Mouse (Mus musculus) kidney, postnatal 14 days (tissue): Measurements from ENCODE around the gene Trpm8.
A peak's percentile ranks its signal among the peaks of the same experiment; 100 is the strongest.

Source experiments
- DNase-seq: peaks from one replicate; pipeline ENCODE4 v3.0.0; 2022; ENCODE audit warnings: mixed read lengths

Gene Trpm8

DNA sequence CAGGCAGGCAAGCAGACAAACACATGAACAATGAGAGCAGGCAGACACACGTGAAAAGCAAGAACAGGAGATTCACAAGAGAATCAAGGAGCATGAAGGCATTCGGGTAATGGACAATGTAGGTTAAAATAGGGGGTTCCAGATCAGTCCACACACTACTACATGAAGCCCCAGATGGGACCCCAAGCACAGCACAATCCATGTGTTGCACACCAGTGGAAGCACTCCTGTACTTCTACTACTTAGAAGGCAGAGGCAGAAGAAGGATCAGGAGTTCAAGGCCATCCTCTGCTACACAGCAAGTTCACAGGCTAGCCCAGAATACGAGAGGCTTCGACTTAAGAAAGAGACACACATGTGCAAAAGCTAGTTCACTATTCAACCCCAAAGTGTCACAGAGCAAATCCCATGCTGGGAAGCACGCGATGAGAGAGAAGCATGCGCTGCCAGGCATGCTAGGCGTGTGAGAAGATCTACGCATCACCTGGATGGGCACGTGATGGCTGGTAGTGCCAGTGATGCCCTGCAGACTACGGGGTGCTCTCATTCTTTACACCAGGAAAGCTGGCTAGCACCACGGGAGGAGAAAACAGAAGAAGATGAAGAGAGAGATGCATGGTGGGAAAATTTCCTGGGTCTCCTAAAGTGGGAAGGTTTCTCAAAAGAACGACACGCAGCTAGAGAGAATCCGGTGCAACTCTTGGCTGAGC is 8.8 kb downstream of the Trpm8 start:
- DNase-seq: peak; percentile 15

DNA sequence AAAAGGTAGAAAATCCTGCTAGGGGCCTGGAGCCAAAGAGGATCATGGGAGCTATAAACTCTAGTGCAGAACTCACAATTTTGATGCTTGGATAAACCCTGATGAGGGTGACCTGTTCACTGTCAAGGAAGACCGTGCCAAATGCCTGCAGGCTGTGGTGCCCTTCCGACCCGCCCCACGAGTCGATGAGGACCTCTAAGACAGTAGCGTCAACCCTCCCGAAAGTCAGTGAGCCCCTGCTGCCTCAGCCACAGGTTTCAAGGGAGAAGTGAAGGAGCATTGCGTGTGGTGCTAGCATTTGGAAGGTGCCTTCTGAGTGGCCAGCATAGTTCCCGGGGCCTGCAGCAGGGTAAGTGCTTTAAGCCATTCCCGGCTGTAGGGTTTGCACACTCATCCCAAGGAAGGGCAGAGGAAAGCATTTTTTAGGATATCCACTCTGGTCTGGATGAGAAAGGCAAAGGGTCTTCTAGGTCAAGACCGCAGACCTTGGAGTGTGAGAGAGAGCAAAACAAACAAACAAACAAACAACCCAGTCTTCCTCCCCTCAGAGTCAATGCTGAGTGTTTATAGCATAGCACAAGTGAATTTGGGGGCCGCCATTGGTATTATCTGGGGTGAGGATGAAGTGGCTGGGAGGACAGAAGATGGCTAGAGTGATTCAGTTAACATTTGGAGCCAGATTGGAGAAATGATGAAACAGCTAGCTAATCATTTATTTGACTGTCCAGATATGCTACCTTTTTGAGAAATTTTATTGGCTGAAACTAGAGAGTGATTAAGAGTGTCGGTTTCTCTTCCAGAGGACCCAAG is 9.6 kb downstream of the Trpm8 start:
- DNase-seq: no peak

DNA sequence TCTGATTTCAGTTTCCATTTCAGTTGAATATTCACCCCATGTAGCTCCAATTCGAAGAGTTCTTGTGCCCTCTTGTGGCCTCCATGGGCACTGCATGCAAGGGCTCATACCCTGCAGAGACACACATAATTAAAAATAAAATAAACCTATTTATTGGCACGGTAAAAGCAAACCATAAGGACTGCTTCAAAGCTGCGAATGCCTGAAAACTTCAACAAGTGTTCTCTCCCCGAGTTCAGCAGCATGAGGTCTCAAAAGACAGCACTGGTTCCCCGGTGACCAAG is 10.2 kb downstream of the Trpm8 start:
- peak; percentile 75 for DNase-seq

DNA sequence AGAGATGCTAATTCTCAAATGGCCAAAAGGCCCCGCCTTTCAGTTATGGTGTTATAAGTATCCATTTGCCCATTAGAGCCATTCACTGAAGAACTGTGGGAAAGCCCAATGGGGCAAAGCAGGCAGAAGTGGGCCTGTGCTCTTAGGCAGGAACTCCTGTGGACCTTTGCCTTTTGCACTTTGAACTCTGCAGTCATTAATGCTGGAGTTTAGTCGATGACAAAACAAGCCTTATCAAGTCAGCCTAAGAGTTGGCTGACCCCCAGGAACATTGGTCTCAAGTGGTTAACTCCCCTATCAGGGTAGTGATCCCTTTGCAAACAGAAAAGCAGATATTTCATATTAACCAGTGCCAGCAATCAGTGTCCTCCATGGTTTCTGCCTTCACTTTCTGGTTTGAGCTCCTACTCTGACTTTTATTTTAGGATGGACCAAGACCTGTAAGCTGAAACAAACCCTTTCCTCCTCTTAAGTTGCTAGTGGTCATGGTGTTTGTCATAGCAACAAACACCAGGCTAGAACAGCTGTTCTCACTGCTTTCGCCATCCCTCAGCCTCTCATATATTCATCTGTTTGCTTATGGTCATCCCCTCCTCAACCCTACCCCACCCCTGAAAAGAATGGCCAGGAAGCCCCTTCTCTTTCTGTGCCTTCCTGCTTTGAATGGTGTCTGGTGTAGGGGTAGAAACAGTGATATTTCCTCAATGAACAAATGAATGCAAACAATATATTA is 10.8 kb downstream of the Trpm8 start:
- peak; percentile 28 for DNase-seq

DNA sequence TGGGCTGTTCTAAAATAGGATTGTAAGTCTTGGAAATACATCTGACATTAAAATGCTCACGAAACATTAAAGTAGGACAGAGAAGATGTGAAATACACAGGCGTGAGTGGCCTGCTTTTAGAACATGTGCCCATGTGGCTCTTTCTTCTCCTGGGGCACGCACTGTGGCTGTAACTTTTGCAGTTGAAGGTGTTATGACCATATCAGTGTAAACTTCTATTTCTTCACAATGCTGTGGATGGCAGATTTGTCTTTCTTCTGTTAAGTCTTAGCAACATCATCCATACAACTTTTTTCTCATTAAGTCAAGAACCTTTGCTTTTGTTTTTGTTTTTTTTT is 11.3 kb downstream of the Trpm8 start:
- DNase-seq: no peak

DNA sequence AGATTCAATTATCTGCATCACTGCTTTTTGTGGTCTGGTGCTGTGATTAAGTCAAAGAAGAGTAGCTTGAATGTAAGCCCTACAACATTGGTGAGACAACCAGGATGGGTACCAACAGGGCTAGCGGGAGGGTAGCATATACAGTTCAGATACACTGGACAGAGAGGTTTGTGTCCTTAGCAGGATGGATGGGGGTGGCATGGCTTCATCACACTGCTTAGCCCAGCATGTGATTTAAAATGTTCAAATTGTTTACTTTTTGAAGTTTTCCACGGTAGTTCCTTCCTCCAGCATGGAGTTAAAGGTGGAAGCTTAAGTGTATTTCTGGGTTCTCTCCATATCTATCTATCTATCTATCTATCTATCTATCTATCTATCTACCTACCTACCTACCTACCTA is 11.7 kb downstream of the Trpm8 start:
- DNase-seq: no peak

DNA sequence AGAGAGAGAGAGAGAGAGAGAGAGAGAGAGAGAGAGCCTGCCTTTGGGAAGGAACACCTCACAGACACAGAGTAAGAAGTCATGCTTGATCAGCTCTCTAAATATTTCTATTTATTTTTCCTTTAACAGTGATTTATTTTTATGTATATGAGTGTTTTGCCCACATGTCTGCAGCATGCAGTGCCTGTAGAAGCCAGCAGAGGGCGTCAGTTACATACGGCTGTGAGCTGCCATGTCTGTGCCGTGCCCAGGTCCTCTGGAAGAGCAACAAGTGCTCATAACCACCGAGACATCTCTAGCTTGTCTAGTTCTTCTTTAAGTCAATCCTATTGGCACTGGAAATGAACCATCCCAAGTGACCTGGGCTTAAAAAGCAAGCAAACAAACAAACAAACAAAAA is 12.5 kb downstream of the Trpm8 start:
- peak; percentile 61 for DNase-seq

DNA sequence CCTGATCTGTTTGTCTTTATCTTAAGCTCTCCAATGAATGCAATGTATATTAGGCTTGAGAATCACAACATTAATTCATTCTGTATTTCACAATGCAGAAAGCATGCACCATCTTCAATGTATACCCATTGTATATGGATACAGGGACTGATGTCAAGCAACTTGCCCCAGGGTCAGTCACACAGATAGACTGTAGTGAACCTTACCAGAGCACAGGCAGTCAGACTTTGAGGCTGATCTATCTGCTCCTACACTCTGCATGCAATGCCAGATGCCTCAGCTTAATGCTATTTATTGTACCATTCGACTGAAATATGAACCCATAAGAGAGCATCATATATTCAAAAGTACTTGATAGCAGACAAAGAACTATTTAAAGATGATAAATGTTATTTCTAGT is 13.1 kb downstream of the Trpm8 start:
- no peak for DNase-seq

DNA sequence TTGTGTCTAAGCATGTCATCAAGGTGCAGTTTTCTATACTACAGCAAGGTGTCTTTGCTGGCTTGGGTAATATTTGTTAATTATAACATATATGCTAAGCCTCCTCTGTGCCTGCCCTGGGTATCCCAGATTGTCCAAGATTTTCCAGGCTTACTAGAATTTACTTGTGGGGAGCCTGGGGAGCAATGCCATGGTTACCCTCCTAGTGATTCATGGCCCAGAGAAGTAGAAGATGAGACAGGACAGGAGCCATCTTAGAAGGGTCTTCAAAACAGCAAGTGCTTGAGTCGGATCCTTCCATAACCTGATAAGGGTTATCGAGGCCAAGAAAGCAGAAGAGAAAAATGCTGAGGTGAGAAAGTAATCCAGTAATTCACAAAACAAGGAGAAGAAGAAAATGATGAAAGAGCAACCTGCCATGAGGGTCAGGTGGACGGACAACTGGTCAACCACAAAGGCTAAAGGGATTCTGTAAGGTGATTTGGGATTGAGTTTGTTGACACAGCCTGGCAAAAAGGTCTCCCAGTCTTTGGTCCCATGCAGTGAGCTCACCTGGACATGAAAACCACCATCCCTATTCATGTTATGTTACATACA is 14.0 kb downstream of the Trpm8 start:
- DNase-seq: no peak

DNA sequence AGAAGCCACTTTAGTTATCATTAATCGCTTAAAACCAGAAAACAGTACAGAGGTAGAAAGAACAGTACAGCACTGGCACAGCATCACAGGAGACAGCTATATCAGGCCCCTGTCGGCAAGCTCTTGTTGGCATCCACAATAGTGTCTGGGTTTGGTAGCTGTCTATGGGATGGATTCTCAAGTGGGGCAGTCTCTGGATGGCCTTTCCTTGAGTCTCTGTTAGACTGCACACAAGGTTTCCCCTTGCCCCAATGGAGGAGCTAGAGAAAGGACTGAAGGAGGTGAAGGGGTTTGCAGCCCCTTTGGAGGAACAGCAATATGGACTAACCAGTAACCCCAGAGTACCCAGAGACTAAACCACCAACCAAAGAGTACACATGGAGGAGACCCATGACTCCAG is 14.6 kb downstream of the Trpm8 start:
- DNase-seq: no peak

DNA sequence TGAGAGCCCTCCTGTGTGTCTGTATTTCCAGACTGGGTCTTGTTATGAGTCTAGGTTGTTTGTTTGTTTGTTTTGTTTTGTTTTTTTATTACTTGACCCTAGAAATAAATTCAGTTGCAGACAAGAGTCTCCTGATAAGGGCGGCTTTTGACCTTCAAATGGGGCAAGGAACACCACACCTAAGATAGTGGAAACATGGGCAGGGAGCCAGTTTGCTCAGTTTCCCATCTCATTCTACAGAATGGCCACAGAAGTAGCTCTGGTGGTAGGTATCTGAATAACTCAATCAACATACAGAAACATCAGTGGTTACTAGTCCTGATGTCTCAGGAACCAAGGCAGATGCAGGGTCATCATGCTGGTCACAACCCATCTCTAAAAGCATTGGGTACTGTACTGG is 17.2 kb downstream of the Trpm8 start:
- no peak for DNase-seq

DNA sequence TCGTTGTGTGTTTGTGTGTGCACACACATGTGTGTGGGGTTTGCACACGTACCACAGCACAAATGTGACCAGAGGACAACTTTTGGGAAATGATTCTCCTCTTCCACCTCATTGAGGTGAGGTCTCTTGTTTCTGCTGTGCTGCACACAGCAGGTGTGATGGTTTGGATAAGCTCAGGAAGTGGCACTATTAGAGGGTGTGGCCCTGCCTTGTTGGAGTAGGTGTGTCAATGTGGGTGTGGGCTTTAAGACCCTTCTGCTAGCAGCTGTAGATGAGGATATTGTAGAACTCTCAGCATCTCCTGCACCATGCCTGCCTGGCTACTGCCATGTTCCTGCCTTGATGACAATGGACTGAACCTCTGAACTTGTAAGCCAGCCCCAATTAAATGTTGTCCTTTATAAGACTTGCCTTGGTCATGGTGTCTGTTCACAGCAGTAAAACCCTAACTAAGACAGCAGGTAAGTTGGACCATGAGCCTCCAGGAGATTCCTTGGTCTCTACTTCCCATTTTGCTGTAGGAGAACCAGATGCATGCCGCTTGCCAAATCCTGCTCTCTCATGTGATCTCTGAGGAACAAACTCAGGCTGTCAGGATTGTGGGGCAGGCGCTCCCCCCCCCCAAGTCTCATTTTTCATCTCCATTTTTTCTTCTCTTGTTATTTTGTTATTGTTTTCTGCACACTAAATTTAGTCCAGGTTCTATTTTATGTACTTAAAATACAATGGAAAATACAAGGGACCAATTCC is 18.9 kb downstream of the Trpm8 start:
- no peak for DNase-seq

DNA sequence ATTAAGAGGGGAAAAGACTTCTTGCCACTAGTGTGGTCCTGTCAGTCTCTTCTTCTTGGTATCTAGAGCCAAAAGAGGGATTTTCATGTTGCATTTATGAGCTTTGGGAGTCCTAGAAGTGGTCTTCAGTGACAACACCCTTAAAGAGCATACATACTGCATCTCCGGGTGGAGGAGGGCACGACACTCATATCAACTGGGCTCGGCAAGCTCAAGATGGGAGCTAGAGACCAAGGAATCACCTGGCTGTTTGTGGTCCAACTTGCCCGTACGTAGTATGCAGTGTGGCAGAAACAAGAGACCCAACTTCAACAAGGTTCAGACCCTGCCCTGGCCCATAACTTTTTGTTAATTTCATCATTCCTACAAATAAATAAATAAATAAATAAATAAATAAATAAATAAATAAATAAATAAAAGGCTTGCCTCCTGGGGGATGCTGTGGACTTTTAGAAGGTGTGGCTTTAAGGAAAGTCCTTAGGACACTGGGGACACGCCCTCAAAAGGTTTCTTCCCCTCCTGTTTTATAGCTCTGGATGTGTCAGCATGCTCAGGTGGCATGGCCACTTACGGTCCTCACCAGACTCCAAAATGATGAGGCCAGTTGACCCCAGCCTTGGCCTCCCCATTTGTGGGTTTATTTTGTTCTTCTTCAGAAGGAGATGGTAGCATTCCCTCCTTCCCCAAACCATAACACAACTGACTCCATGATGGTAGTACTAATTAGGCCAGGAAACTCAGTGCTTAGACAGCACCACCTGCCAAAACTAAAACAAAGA is 20.2 kb downstream of the Trpm8 start:
- no peak for DNase-seq

DNA sequence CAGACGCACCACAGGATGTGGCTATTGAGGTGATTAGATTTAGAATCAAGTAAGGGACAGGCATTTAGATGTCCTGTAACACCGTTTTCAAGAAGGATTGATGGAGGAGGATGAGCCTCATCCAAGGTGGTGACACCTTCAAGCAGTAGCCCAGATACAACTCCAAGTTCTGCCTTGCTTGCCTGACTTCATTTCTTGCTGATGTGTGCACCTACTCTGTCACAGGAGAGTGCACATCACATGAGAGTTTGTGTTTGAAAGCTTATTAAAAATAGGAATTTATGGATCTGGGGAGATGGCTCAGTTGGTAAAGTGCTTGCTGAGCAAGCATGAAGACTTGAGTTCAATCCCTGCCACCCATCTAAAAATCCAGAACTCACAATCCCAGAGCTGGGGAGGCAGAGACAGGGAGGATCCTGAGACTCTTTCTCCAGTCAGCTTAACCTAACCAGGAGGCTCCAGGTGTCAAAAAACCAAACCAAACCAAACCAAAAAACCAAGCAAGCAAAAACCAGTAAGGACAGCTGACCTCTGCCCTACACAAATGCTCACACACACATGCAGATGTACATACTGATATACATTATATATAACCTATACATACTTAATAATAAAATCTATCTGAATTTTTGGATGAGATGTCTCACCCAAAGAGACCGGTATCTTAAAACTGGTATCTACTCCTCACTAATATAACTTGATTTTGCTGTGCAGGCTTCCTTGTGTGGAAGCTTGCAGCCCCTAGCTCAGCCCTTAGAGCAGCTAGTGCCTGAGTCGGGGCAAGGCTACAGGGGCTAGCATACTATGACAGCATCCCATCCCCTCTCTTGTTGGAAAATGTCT is 21.4 kb downstream of the Trpm8 start:
- no peak for DNase-seq

DNA sequence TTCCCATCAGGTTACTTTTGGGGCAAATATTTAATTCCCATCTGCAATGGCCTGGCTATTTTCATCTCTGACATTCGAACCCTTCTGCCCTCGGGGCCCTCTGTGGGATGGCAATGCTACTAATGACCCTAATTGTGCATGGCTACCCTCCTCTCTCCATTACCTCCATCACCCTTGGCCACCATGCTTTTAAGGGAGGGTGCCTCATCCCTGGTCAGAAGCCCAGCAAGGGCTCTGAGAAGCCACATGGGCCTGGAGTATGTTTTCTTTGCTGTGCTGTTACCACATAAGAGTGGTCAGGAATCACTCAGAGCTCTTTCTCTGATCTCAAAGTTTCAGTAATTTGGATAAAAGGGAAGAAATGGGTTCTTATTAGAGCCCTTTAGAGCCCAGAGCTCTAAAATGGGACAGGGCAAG is 22.1 kb downstream of the Trpm8 start:
- no peak for DNase-seq

DNA sequence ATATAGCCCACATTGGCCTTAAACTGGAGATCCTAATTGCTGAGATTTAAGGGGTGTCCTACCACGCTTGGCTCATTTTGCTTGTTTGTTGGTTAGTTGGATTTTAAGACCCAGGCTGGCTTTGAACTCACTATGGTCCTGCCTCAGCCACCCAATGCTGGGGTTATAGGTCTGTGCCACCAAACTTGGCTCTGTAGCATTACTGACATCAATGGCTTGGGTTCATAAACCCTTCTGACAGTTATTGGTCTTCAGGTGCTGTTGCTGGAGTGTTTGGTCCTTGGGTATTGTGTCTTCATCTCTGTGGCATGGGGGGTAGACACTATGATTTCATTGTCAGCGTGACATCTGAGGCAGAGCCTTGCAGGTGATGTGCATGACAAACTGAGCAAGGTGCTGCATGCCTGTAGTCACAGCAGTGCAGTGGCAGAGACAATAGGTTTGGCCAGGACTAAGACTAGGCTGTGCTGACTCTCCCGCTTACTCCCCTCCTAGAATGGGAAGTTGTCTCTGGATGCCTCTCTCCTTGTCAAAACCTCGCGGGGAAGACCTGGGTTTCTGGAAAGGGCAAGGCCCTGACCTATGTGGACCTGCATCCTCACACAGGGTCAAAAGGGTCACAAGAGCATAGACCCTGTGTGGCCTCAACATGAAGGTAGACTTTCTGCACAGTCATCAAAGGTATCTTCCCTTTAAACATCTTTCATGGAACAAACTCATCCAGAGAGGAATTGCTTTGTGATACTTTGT is 23.0 kb downstream of the Trpm8 start:
- DNase-seq: no peak

DNA sequence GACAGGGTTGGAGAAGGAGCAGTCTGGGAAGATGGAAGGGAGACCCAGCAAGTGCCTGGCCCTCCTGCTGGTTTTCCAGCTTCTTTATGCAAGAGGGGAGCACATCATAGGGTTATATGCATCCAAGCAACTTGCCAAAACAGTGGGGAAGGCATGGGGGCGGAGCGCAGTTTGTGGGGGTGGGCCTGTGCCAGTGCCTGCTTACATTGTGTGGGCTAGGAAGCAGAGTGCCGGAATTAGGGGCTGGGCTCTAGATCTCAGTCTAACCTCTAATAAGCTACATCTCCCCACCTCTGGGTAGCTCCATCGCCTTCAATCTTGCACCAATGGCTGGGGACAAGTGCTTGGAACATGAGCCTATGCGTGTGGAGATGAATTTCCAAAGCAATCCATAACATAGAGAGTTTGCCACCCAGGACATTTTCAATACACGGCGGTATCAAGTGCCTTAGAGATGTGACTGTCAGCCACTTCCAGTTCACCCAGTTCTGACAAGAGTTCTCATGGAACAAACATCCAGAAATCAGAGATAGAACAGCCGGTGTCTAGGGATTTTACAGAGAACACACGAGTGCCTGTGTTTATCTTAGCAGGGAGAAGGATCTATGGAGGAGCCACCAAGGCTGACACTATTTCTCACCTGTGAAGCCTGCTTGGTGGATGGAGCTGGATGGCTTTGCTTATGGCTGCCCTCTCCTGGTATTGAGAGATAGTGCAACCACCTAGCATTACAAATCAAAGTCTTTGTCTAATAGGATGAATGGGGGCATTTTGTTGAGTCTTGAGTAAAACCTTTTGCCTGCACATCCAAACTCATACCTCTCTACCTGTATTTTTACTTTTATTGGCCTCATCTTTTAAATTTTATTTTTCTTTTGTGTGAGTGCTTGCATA is 23.9 kb downstream of the Trpm8 start:
- no peak for DNase-seq

DNA sequence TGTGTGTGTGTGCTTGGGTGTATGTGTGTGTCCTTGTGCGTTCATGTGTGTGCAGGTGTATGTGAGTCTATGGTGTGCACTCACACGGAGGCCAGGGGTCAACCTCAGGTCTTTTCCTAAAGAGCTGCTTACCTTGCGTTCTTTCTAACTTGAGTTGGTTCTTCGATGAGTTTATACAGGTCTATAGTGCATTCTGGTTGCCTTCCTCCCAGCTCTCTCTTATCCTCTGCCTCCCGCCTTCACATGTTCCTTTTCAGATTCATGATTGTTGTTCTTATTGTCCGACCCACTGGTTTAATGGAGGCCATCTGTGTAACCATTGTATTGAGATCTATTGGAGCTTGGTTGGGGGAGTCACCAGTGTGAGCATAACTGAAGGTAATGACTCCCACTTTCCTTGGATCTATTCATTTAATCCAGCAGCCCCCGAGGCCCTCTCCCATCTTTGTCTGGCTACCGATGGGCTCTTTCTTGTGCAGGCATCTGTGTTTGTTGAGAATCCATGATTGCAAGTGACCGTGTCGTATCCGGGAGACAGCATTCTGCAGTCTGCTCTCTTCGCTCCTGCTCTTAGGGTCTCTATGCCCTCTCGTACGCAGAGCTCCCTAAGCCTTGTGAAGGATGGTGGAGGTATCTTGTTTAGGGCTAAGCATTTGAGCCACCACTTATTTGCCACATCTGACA is 24.7 kb downstream of the Trpm8 start:
- DNase-seq: no peak

DNA sequence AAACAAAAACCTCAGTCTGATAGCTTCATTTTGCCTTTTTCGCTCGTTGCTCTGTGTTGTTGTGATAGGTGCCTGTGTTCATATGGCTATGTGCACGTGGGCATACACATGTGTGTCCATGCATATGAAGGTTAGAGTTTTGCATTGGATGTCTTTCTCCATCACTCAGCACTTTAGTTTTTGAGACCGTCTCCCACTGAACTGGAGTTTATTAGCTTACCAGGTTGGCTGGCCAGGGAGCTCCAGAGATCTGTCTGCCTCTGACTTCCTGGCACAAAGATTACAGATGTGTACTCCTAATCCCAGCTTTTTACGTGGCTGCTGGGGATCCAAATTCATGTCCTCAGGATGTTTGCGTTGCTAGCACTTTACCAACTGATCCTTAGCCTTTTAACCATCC is 26.3 kb downstream of the Trpm8 start:
- no peak for DNase-seq
